Mouse (Mus musculus): Measurements from ENCODE around the gene Skint8.
"Not testable (repeated sequence)": the region's sequence is repeated elsewhere in the genome, so short reads cannot be mapped to it uniquely, and the experiment has no call there.

Skint8 gene

GRCm38 (mm10) chr4:111919092-111919491, at the start of gene Skint8:
Gene Skint8, plus strand, starts transcription at chr4:111919392.
- no peak for DNase-seq

GRCm38 (mm10) chr4:111880112-111880875, 38.9 kb upstream of the Skint8 start:
- DNase-seq = no peak

- no peak for DNase-seq
These were observed 35.6 kb upstream of the Skint8 start for GRCm38 (mm10) chr4:111883543-111883942.

- DNase-seq = peak; percentile 36 to 65
These were observed 33.2 kb upstream of the Skint8 start for GRCm38 (mm10) chr4:111886018-111886417.

GRCm38 (mm10) chr4:111886607-111887006, 32.6 kb upstream of the Skint8 start:
- DNase-seq = peak in 1 of 2 experiments; percentile 75

GRCm38 (mm10) chr4:111892138-111892537, 27.1 kb upstream of the Skint8 start:
- DNase-seq = no peak

GRCm38 (mm10) chr4:111897755-111898154, 21.4 kb upstream of the Skint8 start:
- DNase-seq = no peak

GRCm38 (mm10) chr4:111898566-111898965, 20.6 kb upstream of the Skint8 start:
- no peak for DNase-seq

GRCm38 (mm10) chr4:111900491-111900890, 18.7 kb upstream of the Skint8 start:
- not testable (repeated sequence) for DNase-seq

GRCm38 (mm10) chr4:111901473-111901872, 17.7 kb upstream of the Skint8 start:
- DNase-seq = no peak

- DNase-seq = no peak
These were observed 16.4 kb upstream of the Skint8 start, which contains the start of gene Slc5a9 for GRCm38 (mm10) chr4:111902775-111903174. Gene Slc5a9, minus strand, starts transcription at chr4:111902918.

- DNase-seq = no peak
These were observed 11.3 kb upstream of the Skint8 start for GRCm38 (mm10) chr4:111907926-111908325.

GRCm38 (mm10) chr4:111961309-111961708, 42.1 kb downstream of the Skint8 start:
- no peak for DNase-seq

- DNase-seq = not testable (repeated sequence)
These were observed 44.0 kb downstream of the Skint8 start for GRCm38 (mm10) chr4:111963241-111963640.

GRCm38 (mm10) chr4:111963669-111964068, 44.5 kb downstream of the Skint8 start:
- no peak for DNase-seq

- DNase-seq = no peak
These were observed 53.4 kb downstream of the Skint8 start, which contains the start of gene Skint7 for GRCm38 (mm10) chr4:111972623-111973022. Gene Skint7, plus strand, starts transcription at chr4:111972923.

All from lung, postnatal 4 days (tissue).